Mouse (Mus musculus): Measurements from ENCODE around the gene Ypel2. TPM values are rescaled to one million over a fixed set of nuclear protein-coding genes. Genes with fewer than 3 reads are reported as not detected.

Ypel2 gene
- polyA plus RNA-seq, 1 experiment from 2014 or later, result 11.6 TPM

GRCm38 (mm10) chr11:86929531-86929930, 64.0 kb downstream of the Ypel2 start:
- Histone ChIP-seq H3K4me3 (ENCODE audit: low read length) (no peak overlapping the region), H3K27me3 (ENCODE audit: insufficient read depth, low read length) (no peaks in the 10 kb centered on the region), H3K27ac (ENCODE audit: low read length) (no peak overlapping the region), H3K36me3 (ENCODE audit: insufficient read depth, low read length) (no peaks in the 10 kb centered on the region), H3K4me2 (replicated peaks; ENCODE audit: low read depth, low read length) (no peak overlapping the region), H3K9ac (replicated peaks; ENCODE audit: low read length) (no peak overlapping the region), H3K9me3 (ENCODE audit: low read length) (no peaks in the 10 kb centered on the region), H3K4me1 (ENCODE audit: insufficient read depth, low read length) (0 out of 2 replicates have a peak, but pooled peaks cover 4% of the 10 kb centered on the region)
- ATAC-seq (ENCODE audit: low FRiP score, low TSS enrichment), result no peak
- WGBS, result 84% methylated on average over 4 of the region's 4 CpGs

DNA sequence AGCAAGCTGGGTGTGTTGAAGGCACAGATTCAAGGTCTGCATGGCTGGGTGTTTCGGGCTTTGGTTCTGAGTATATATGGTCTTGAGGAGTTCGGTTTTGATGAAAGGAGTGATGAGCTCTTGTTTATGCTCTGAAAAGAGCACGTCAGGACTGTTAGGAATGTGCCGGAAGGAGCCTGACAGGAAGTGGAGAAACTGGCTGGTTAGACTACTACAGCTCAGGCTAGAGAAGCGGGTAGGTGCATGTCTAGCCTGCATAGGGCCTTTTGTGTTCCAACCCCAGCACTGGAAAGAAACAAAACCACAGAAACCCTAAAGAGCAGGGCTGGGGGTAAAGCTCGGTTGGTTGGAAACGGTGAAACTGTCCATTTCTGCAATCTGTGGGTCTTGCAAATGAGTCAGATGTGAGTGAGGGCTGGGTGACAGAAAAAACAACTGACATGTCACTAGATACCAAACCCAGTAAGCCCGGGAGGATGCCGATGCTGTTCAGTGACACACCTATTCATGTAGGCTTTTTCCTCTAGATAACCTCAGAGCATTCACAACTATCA, 68.3 kb downstream of the Ypel2 start:
- H3K27ac ChIP-seq (ENCODE audit: low read length), result no peak overlapping the region
- WGBS, result 80% methylated on average over 9 of the region's 9 CpGs
- H3K4me1 ChIP-seq (ENCODE audit: insufficient read depth, low read length), result peaks cover 8% of the 10 kb centered on the region; the same call in 1 of the 2 replicates
- no peak overlapping the region for H3K4me3 ChIP-seq (ENCODE audit: low read length)
- no peak for ATAC-seq (ENCODE audit: low FRiP score, low TSS enrichment)
- H3K4me2 ChIP-seq (replicated peaks; ENCODE audit: low read depth, low read length), result no peak overlapping the region
- H3K36me3 ChIP-seq (ENCODE audit: insufficient read depth, low read length), result no peaks in the 10 kb centered on the region
- no peak overlapping the region for H3K9ac ChIP-seq (replicated peaks; ENCODE audit: low read length)
- H3K27me3 ChIP-seq (ENCODE audit: insufficient read depth, low read length), result no peaks in the 10 kb centered on the region
- H3K9me3 ChIP-seq (ENCODE audit: low read length), result no peaks in the 10 kb centered on the region

GRCm38 (mm10) chr11:86924629-86925028, 68.9 kb downstream of the Ypel2 start:
- H3K4me1 ChIP-seq (ENCODE audit: insufficient read depth, low read length), result peaks cover 11% of the 10 kb centered on the region; the same call in 1 of the 2 replicates
- no peaks in the 10 kb centered on the region for H3K27me3 ChIP-seq (ENCODE audit: insufficient read depth, low read length)
- no peak overlapping the region for H3K27ac ChIP-seq (ENCODE audit: low read length)
- no peak overlapping the region for H3K4me3 ChIP-seq (ENCODE audit: low read length)
- no peak overlapping the region for H3K9ac ChIP-seq (replicated peaks; ENCODE audit: low read length)
- no peaks in the 10 kb centered on the region for H3K36me3 ChIP-seq (ENCODE audit: insufficient read depth, low read length)
- H3K4me2 ChIP-seq (replicated peaks; ENCODE audit: low read depth, low read length), result no peak overlapping the region
- WGBS, result 72% methylated on average over 3 of the region's 3 CpGs
- no peaks in the 10 kb centered on the region for H3K9me3 ChIP-seq (ENCODE audit: low read length)
- ATAC-seq (ENCODE audit: low FRiP score, low TSS enrichment), result no peak

GRCm38 (mm10) chr11:86923654-86924053, 69.9 kb downstream of the Ypel2 start:
- peaks cover 11% of the 10 kb centered on the region; the same call in 1 of the 2 replicates for H3K4me1 ChIP-seq (ENCODE audit: insufficient read depth, low read length)
- H3K4me2 ChIP-seq (replicated peaks; ENCODE audit: low read depth, low read length), result no peak overlapping the region
- no peak overlapping the region for H3K4me3 ChIP-seq (ENCODE audit: low read length)
- H3K36me3 ChIP-seq (ENCODE audit: insufficient read depth, low read length), result no peaks in the 10 kb centered on the region
- no peak for ATAC-seq (ENCODE audit: low FRiP score, low TSS enrichment)
- no peaks in the 10 kb centered on the region for H3K27me3 ChIP-seq (ENCODE audit: insufficient read depth, low read length)
- H3K9me3 ChIP-seq (ENCODE audit: low read length), result no peaks in the 10 kb centered on the region
- H3K9ac ChIP-seq (replicated peaks; ENCODE audit: low read length), result no peak overlapping the region
- WGBS, result 54% methylated on average over 2 of the region's 2 CpGs
- H3K27ac ChIP-seq (ENCODE audit: low read length), result no peak overlapping the region

DNA sequence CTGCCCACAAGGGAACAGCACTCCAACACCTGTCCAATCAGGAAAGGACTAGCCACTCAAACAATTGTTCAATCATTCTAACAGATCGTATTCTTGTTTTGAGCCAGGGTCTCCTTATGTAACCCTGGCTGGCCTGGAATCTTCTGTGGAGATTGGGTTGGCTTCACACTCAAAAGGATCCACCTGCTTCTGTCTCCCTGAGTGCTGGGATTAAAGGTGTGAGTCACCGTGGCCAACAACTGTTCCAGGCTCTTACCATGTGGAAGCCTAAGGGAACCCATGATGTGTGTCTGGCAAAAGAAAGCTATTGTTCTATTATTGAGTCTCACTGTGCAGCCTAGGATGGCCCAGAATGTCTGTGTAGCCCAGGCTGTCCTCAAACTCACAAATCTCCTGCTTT, 71.5 kb downstream of the Ypel2 start:
- no peak overlapping the region for H3K4me2 ChIP-seq (replicated peaks; ENCODE audit: low read depth, low read length)
- no peaks in the 10 kb centered on the region for H3K9me3 ChIP-seq (ENCODE audit: low read length)
- H3K9ac ChIP-seq (replicated peaks; ENCODE audit: low read length), result no peak overlapping the region
- H3K4me1 ChIP-seq (ENCODE audit: insufficient read depth, low read length), result peaks cover 11% of the 10 kb centered on the region; the same call in 1 of the 2 replicates
- no peak overlapping the region for H3K4me3 ChIP-seq (ENCODE audit: low read length)
- no peaks in the 10 kb centered on the region for H3K36me3 ChIP-seq (ENCODE audit: insufficient read depth, low read length)
- WGBS, result 89% methylated on average over 2 of the region's 2 CpGs
- ATAC-seq (ENCODE audit: low FRiP score, low TSS enrichment), result no peak
- H3K27me3 ChIP-seq (ENCODE audit: insufficient read depth, low read length), result no peaks in the 10 kb centered on the region
- no peak overlapping the region for H3K27ac ChIP-seq (ENCODE audit: low read length)

DNA sequence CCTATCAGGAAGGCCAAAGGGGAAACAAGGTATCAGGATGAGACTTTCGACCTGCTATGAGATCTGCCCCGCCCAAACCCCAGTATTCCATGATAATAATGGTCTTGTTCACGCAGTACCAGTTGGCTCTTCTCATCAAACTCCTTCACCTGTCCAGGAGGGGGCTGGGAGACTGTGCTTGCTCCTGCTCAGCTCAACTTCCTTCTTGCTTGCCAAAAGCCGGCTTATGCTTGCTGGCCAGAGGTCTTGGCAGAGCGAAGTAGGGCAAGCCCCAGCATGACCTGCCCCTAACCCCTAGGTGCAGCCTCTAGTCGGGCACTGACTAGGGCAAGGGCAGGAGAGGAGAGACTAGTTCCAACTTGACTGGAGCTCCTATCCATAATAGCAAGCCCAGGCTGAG, 72.2 kb downstream of the Ypel2 start:
- Histone ChIP-seq H3K9me3 (ENCODE audit: low read length) (no peaks in the 10 kb centered on the region), H3K27me3 (ENCODE audit: insufficient read depth, low read length) (no peaks in the 10 kb centered on the region), H3K9ac (replicated peaks; ENCODE audit: low read length) (no peak overlapping the region), H3K4me2 (replicated peaks; ENCODE audit: low read depth, low read length) (no peak overlapping the region), H3K4me3 (ENCODE audit: low read length) (no peak overlapping the region), H3K4me1 (ENCODE audit: insufficient read depth, low read length) (peaks cover 11% of the 10 kb centered on the region; the same call in 1 of the 2 replicates), H3K27ac (ENCODE audit: low read length) (no peak overlapping the region), H3K36me3 (ENCODE audit: insufficient read depth, low read length) (no peaks in the 10 kb centered on the region)
- 81% methylated on average over 6 of the region's 6 CpGs for WGBS
- ATAC-seq (ENCODE audit: low FRiP score, low TSS enrichment), result no peak

DNA sequence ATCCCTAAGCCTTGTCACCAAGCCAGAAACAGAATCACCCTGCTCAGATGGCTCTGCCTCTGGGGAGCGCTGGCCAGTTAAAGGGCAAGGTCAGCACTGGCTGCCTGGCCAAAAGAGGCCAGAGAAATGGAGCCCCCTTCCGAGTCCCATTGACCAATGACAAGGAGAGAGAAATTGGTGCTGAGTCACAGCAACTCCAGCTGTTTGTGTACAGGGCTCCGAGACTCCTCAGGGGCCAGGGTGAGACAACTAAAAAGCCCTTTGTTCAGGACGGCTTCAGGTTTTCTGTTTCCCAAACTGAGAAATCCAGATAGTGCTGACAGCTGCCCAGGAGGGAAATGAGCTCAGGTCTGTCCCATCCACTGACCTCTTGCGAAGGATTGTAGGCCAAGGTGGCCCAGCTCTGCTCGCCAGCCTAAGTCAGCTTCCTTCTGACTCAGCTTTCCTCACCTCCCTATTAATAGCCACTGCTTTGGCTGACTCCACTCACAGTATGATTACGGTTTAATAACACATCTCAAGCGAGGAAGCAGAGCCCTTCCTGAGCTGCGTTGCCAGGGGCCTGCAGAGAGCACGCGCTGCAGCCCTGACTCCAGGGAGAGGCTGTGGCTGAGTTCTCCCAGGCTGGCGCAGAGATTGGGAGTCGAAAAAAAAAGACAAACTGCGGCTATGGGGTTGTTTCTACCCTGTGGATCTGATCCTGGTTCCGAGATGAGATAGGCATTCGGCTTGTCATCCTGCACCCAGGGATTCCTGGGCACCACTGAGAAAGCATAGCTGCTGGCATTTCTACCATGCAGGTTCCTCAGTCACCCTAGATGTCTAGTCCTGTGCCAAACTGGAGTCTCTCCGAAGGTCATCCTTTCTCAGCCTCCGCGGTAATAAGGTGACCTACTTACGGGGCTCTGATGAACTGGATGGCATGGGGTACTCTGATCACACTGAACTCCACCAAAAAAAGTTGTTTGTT, 73.1 kb downstream of the Ypel2 start:
- no peak for ATAC-seq (ENCODE audit: low FRiP score, low TSS enrichment)
- Histone ChIP-seq H3K9me3 (ENCODE audit: low read length) (no peaks in the 10 kb centered on the region), H3K4me2 (replicated peaks; ENCODE audit: low read depth, low read length) (no peak overlapping the region), H3K4me3 (ENCODE audit: low read length) (no peak overlapping the region), H3K27me3 (ENCODE audit: insufficient read depth, low read length) (no peaks in the 10 kb centered on the region), H3K4me1 (ENCODE audit: insufficient read depth, low read length) (peaks cover 10% of the 10 kb centered on the region; the same call in 1 of the 2 replicates), H3K9ac (replicated peaks; ENCODE audit: low read length) (no peak overlapping the region; the same call in 1 of the 2 replicates), H3K27ac (ENCODE audit: low read length) (peak overlapping the region; percentile 22; the same call in 1 of the 2 replicates), H3K36me3 (ENCODE audit: insufficient read depth, low read length) (no peaks in the 10 kb centered on the region)
- WGBS, result 66% methylated on average over 20 of the region's 20 CpGs

DNA sequence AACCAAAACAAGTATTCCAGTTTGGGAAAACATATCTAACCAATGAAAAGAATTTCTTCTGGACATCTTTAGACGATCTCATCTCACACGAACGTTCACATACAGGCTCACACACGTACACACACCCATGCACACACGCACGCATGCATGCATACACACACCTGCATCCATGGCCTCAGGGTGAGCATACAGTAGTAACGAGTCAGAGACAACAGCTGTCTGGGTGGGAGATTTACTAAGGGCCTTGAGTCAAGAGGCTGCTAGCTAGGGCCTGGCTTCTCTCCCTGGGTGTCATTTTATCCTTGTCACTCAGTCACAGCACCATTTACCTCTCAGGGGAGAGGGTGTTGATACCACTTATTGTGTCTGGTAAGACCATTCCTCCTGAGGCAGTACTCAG, 74.0 kb downstream of the Ypel2 start:
- peaks cover 7% of the 10 kb centered on the region; the same call in 1 of the 2 replicates for H3K4me1 ChIP-seq (ENCODE audit: insufficient read depth, low read length)
- H3K27ac ChIP-seq (ENCODE audit: low read length), result no peak overlapping the region
- no peaks in the 10 kb centered on the region for H3K36me3 ChIP-seq (ENCODE audit: insufficient read depth, low read length)
- no peak overlapping the region for H3K9ac ChIP-seq (replicated peaks; ENCODE audit: low read length)
- 89% methylated on average over 7 of the region's 7 CpGs for WGBS
- no peak overlapping the region for H3K4me3 ChIP-seq (ENCODE audit: low read length)
- ATAC-seq (ENCODE audit: low FRiP score, low TSS enrichment), result no peak
- no peak overlapping the region for H3K4me2 ChIP-seq (replicated peaks; ENCODE audit: low read depth, low read length)
- H3K27me3 ChIP-seq (ENCODE audit: insufficient read depth, low read length), result no peaks in the 10 kb centered on the region
- no peaks in the 10 kb centered on the region for H3K9me3 ChIP-seq (ENCODE audit: low read length)

- WGBS, result 86% methylated on average over 2 of the region's 2 CpGs
- Histone ChIP-seq H3K4me3 (ENCODE audit: low read length) (no peak overlapping the region), H3K27me3 (ENCODE audit: insufficient read depth, low read length) (no peaks in the 10 kb centered on the region), H3K9ac (replicated peaks; ENCODE audit: low read length) (no peak overlapping the region), H3K9me3 (ENCODE audit: low read length) (no peaks in the 10 kb centered on the region), H3K4me1 (ENCODE audit: insufficient read depth, low read length) (peaks cover 7% of the 10 kb centered on the region; the same call in 1 of the 2 replicates), H3K36me3 (ENCODE audit: insufficient read depth, low read length) (no peaks in the 10 kb centered on the region), H3K4me2 (replicated peaks; ENCODE audit: low read depth, low read length) (no peak overlapping the region), H3K27ac (ENCODE audit: low read length) (no peak overlapping the region)
- ATAC-seq (ENCODE audit: low FRiP score, low TSS enrichment), result no peak
These were observed 76.0 kb downstream of the Ypel2 start for GRCm38 (mm10) chr11:86917536-86917935.
